Mouse (Mus musculus) frontal cortex, postnatal 36 days (tissue): ENCODE measurements at regions not wholly inside any gene's neighbourhood (a gene's known extent, or its start where the extent isn't known, plus 50 kb on each side); places are given as distances from the start of the nearest gene placed in this dataset.

ENCODE experiments used
- DNase-seq, 2 experiments: peaks; one replicate each; pipeline ENCODE4 v3.0.0; 2022; ENCODE audit warnings: low spot score in 2 of 2

- no peak for DNase-seq
These were observed 189.8 kb upstream of the Cxcr4 start for GRCm38 (mm10) chr1:128781871-128782270.

- peak; percentile 19 to 26 for DNase-seq
These were observed 189.2 kb upstream of the Cxcr4 start for GRCm38 (mm10) chr1:128781311-128781710.

- DNase-seq = no peak
These were observed 187.6 kb upstream of the Cxcr4 start for GRCm38 (mm10) chr1:128779586-128780158.

- no peak for DNase-seq
These were observed 180.3 kb upstream of the Cxcr4 start for GRCm38 (mm10) chr1:128772440-128772839.

DNA sequence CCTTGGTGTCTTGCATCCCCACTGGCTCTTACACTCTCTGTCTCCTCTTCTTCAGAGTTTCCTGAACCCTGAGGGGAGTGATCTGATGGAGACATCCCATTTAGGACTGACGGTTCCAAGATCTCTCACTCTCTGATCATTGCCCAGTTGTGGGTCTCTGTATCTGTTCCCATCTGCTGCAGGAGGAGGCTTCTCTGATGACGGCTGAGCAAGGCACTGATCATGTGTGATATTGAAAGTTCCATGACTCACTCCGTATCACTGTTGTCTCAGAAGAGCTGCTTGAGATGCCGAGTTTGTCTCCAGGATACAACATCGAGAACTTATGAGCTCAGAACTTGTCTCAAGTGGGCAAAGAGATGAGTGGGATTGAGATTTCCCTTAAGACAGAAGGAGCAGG is 178.7 kb upstream of the Cxcr4 start:
- no peak for DNase-seq

GRCm38 (mm10) chr1:128767991-128768390 is 175.9 kb upstream of the Cxcr4 start:
- no peak for DNase-seq

DNA sequence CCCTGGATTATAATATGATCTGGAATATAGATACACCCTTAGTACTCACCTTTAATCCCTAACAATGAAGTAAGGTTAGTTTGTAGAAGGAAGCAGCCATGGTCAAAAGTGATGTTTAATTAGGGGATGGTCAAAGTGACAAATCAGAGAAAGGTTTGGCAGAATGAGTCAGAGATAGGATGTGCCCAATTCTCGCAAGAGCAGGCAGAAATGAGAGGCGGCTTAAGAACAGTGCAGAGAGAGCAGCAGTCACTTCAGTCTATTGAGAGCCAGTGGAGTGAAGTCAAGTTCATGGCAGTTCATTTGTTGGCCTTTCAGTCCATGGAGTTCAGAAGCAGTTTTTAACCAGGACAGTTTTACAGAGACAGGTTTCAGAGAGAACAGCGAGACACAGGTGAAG is 175.3 kb upstream of the Cxcr4 start:
- no peak for DNase-seq

GRCm38 (mm10) chr1:128766894-128767268 is 174.8 kb upstream of the Cxcr4 start:
- no peak for DNase-seq

DNA sequence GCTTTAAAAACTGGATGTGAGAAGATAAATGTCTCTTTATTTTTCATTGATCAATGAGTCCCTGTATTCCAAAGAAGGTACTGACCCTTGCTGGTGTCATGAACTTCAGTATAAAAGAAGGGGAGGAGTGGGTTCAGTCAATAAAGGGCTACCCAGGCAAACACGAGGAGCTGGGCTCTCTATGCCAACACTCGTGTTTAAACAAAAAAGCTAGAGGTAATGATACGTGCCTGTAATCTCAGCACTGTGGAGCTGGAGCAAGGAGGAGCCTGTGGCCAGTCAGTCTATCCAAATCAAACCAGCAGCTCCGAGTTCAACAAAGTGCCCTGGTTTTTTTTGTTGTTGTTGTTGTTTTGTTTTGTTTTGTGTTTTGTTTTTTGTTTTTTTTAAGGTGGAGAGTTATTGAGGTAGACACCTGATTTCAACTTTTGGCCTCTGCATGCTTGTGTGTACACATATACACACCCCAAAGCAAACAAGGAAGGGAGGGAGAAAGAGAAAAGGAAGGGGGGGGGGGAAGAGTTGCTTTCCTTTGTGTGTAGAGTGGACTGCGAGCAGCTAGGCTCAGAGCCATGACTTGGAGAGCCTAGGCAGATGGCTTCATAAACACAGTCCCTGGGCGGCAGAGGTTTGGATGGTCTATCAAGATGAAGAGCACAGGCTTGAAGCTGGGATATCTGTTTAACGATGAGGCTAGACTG is 174.2 kb upstream of the Cxcr4 start:
- DNase-seq = no peak

GRCm38 (mm10) chr1:128765626-128766025 is 173.5 kb upstream of the Cxcr4 start:
- DNase-seq = no peak

GRCm38 (mm10) chr1:128765142-128765541 is 173.0 kb upstream of the Cxcr4 start:
- no peak for DNase-seq

DNA sequence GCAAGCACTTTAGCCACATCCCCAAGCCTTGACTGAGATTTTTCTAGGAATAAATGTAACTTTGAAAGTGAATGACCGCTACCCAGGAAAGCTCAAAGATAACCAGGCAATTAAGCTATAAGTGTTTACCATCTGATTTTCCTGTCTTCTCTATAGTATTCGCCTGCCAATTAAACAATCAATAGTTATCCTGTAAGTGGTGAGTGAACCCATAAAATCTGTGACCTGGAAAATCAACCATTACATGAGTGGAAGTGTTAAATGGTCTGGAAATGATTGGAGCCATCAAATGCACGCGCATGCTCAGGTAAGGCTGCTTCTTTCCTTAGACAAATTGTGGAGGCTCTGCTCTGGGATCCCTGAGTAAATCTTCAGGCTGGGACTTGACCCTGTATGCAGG is 170.8 kb upstream of the Cxcr4 start:
- DNase-seq = no peak

DNA sequence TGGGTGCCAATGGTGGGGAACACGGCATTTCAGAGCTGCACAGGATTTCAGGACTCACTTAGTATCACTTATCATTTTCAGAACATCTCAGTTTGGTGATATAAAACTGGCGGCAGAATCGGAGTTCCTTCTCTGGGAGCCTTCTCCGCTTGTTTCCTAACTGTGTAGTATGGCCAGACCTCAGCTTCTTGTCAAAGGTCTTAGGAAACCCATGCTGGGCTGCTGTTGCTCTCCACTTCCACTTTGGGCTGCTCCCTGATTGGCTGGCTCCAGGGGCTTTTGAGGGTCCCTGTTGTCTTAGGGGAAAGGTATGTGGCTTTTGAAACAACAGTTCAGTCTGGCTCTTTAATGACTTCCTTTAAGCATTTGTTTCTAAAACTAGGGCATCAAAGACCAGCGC is 170.0 kb upstream of the Cxcr4 start:
- no peak for DNase-seq

GRCm38 (mm10) chr1:128758802-128759481 is 166.8 kb upstream of the Cxcr4 start:
- no peak for DNase-seq

GRCm38 (mm10) chr1:128758294-128758801 is 166.3 kb upstream of the Cxcr4 start:
- DNase-seq = no peak

DNA sequence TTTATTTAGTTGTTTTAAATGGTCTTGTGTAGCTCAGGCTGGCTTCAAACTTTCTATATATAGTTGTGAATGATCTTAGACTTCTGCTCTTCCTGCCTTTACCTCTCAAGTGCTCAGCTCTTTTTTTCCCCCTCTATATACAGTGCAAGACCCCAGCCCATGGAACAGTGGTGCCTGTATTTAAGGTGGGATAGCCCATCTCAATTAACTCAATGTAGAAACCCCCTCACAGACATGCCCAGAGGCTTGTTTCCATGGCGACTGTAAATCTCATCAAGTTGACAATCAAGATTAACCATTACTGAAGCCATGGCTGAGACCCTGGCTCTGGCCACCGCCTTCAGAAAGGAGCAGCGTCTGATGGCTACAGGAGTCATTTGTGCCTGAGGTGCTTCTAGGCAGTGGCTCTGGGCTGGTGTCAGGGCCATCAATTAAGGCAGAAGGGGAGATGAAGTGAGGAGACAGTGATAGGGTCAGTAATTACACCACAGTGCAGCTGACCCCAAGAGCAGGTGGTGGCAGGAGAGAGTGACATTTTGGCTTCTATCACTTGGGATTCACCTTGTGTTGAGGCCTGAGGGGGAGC is 161.4 kb upstream of the Cxcr4 start:
- no peak for DNase-seq

DNA sequence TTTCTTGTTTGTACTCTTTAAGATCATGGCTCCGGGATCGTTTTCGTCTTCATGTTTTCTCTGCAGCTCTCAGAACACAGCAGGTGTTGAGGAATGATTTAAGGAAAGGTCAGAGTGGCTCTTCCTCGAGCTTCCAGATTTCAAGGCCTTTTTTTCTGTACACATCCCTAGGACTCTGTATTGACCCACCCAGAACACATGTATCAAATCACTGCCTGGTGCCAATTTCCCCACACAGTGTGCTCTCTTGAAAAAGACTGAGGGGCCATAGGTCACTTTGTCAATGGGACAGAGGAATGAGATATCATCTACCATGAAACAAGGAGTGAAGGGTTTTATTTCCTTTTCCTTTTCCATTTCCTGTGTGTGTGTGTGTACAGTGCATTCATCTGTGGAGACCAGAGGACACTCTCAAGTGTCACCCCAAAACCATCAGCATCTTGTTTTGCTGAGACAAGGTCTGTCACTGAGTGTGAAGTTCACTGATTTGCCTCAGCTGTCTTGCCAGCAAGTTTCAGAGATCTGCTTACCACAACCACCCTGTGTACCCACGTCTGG is 157.4 kb upstream of the Cxcr4 start:
- DNase-seq = no peak

GRCm38 (mm10) chr1:128747196-128747790 is 155.2 kb upstream of the Cxcr4 start:
- DNase-seq = no peak

DNA sequence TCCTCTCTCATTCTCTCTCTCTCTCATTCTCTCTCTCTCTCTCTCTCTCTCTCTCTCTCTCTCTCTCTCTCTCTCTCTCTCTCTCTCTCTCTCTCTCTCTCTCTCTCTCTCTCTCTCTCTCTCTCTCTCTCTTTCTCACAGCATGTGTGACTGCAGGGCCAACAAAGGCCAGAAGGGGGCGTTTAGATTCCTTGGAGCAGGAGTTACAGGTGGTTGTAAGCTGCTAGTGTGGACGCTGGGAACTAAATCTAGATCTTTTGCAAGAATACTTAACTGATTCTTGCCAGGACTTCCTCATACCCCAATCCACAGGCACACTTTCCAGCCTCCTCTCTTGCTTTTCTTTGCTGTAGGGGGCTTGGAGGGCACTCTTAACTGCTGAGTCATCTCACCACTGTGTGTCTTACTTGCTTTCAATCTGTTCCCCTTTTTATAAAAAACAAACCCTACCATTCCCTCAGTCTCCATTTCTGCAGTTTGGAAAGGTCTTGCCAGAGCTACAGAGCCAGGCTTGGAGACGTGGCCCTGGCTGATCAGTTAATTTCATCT is 154.4 kb upstream of the Cxcr4 start:
- DNase-seq = no peak

GRCm38 (mm10) chr1:128740616-128741015 is 148.5 kb upstream of the Cxcr4 start:
- DNase-seq = peak; percentile 21 to 56

- DNase-seq = no peak
These were observed 146.1 kb upstream of the Cxcr4 start for GRCm38 (mm10) chr1:128738152-128738551.

DNA sequence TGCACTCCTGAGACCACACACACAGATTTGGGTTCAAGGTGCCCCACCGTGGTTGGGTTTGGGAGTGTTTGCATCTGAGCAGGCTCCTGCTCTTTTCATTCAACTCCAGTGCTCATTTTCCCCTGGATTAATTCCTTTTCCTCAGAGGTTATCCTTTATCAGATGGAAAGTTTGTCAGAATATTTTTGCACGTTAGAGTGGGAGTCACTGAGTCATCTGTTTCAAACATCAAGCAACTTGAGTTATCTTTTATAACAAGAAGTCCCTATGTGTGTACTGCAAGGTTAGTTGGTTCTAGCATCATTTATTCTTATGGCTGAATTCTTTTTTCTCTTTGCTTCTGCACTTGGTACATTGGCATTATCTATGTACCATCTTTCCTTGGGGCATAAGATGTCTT is 142.8 kb upstream of the Cxcr4 start:
- DNase-seq = peak in 1 of 2 experiments; percentile 1
